In the genomic region with DNA sequence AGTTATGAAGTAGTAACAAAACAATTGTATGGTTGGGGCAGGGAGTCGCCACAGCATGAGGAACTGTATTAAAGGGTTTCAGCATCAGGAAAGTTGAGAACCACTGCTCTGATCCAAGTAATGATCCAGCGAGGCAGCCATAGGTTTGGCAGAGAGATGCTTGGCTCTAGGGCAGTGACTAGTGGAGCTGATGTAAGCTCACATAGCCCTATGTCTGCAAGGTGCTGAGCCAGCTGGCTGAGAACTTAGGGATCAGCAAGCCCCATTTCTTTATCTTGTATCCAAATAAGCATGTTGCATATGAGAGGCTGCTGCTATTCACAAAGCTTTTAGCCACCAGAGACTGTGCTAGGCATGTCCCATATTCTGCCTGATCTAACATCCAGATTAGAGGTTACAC, we compare ENCODE assay signal across 21 mouse cellular contexts.
DNase-seq lines count a peak whose midpoint lies in the region.
"Had no signal": no experiment of that assay in that cellular context is flagged by ENCODE, and none has a peak within 500 bp of the region (broad histone marks: within the 10 kb centered on the region; RNA-seq: fewer than 3 reads in every experiment).

No protein-coding gene starts in this region.

- H3K9me3 ChIP-seq in heart, embryonic 10.5 days = no peaks in the 10 kb centered on the region
- H3K9me3 ChIP-seq: forebrain, embryonic 10.5 days; heart, embryonic 12.5 days; heart, embryonic 15.5 days; hindbrain, embryonic 10.5 days; hindbrain, embryonic 13.5 days had no signal

- 89% methylated on average over 2 of the region's 2 CpGs for WGBS in heart, embryonic 10.5 days

- no peaks in the 10 kb centered on the region for H3K36me3 ChIP-seq in heart, embryonic 10.5 days
- H3K36me3 ChIP-seq: forebrain, embryonic 10.5 days; heart, embryonic 12.5 days; heart, embryonic 15.5 days; hindbrain, embryonic 10.5 days; hindbrain, embryonic 13.5 days had no signal

- no peak overlapping the region for H3K4me3 ChIP-seq in heart, embryonic 10.5 days
- H3K4me3 ChIP-seq: forebrain, embryonic 10.5 days; heart, embryonic 12.5 days; heart, embryonic 15.5 days; hindbrain, embryonic 10.5 days; hindbrain, embryonic 13.5 days had no signal

- H3K4me1 ChIP-seq in heart, embryonic 10.5 days = peaks cover 23% of the 10 kb centered on the region
- H3K4me1 ChIP-seq: hindbrain, embryonic 13.5 days had no signal

- DNase-seq in gastrocnemius, adult 18-20 months (ENCODE audit: low spot score) = peak; percentile 43
- no peak for DNase-seq in gastrocnemius, postnatal 4 days (ENCODE audit: low spot score in 2 of 2)
- peak; percentile 89 for DNase-seq in heart, adult 11 months
- DNase-seq in heart, embryonic 10.5 days (ENCODE audit: low spot score) = no peak
- DNase-seq in NIH3T3 (ENCODE audit: low read depth) = peak; percentile 3
- DNase-seq in skeletal muscle tissue, adult 2 months (ENCODE audit: low read depth, low spot score) = peak; percentile 61
- no peak for DNase-seq in frontal cortex, adult 2 months (ENCODE audit: extremely low spot score in 1 of 2, low spot score in 1 of 2)
- DNase-seq: adrenal gland, postnatal 10 days; adrenal gland, postnatal 36 days; cerebellum, adult 18-20 months; cerebellum, adult 9-10 months; cerebellum, postnatal 14 days; forebrain, postnatal 0 days; heart, postnatal 10 days; heart, postnatal 36 days had no signal

- H3K27ac ChIP-seq in heart, embryonic 10.5 days = no peak overlapping the region
- H3K27ac ChIP-seq: forebrain, embryonic 10.5 days; heart, embryonic 15.5 days; hindbrain, embryonic 10.5 days; hindbrain, embryonic 13.5 days had no signal

- no peaks in the 10 kb centered on the region for H3K27me3 ChIP-seq in heart, embryonic 10.5 days (ENCODE audit: insufficient read depth, poor library complexity, severe bottlenecking)
- H3K27me3 ChIP-seq: heart, embryonic 12.5 days; heart, embryonic 15.5 days; hindbrain, embryonic 13.5 days; Patski had no signal

Comparison
In these comparisons a context has a peak if more than half of its experiments do, and no peak if none do; other contexts are left out.
1. DNase-seq: peak in gastrocnemius, adult 18-20 months (single experiment), heart, adult 11 months (single experiment), NIH3T3 (single experiment) and skeletal muscle tissue, adult 2 months (single experiment); none in gastrocnemius, postnatal 4 days (0 of 2), heart, embryonic 10.5 days (single experiment) and frontal cortex, adult 2 months (0 of 2).